Mouse (Mus musculus): ENCODE measurements around the gene Inpp5a. TPM values are rescaled to one million over a fixed set of nuclear protein-coding genes. Genes with fewer than 3 reads are reported as not detected.

The Inpp5a gene
- total RNA-seq, 2 experiments from 2014 or later, result 48.2 to 49.4 TPM

- intact Hi-C loops (cut with DNase I), result no loop called here
- DNase-seq (ENCODE audit: low spot score in 2 of 2), result no peak
Measured at GRCm38 (mm10) chr7:139550086-139550783, 161.3 kb downstream of the Inpp5a start.

GRCm38 (mm10) chr7:139551519-139551918 lies 162.6 kb downstream of the Inpp5a start:
- intact Hi-C loops (cut with DNase I), result no loop called here
- no peak for DNase-seq (ENCODE audit: low spot score in 2 of 2)

- DNase-seq (ENCODE audit: low spot score in 2 of 2), result no peak
- intact Hi-C loops (cut with DNase I), result no loop called here
Measured at GRCm38 (mm10) chr7:139556331-139556730, 167.4 kb downstream of the Inpp5a start.

- DNase-seq (ENCODE audit: low spot score in 2 of 2), result no peak
- intact Hi-C loops (cut with DNase I), result no loop called here
Measured at GRCm38 (mm10) chr7:139556746-139557526, 168.0 kb downstream of the Inpp5a start.

GRCm38 (mm10) chr7:139559659-139560058 lies 170.8 kb downstream of the Inpp5a start:
- intact Hi-C loops (cut with DNase I), result no loop called here
- DNase-seq (ENCODE audit: low spot score in 2 of 2), result no peak

- intact Hi-C loops (cut with DNase I), result no loop called here
- DNase-seq (ENCODE audit: low spot score in 2 of 2), result no peak
Measured at GRCm38 (mm10) chr7:139563425-139563824, 174.5 kb downstream of the Inpp5a start.

GRCm38 (mm10) chr7:139564161-139564560 lies 175.3 kb downstream of the Inpp5a start:
- DNase-seq (ENCODE audit: low spot score in 2 of 2), result no peak
- intact Hi-C loops (cut with DNase I), result no loop called here

GRCm38 (mm10) chr7:139565998-139566397 lies 177.1 kb downstream of the Inpp5a start:
- intact Hi-C loops (cut with DNase I), result no loop called here
- no peak for DNase-seq (ENCODE audit: low spot score in 2 of 2)

- intact Hi-C loops (cut with DNase I), result no loop called here
- DNase-seq (ENCODE audit: low spot score in 2 of 2), result no peak
Measured at GRCm38 (mm10) chr7:139566533-139566932, 177.6 kb downstream of the Inpp5a start.

GRCm38 (mm10) chr7:139570788-139571187 lies 181.9 kb downstream of the Inpp5a start:
- no peak for DNase-seq (ENCODE audit: low spot score in 2 of 2)
- intact Hi-C loops (cut with DNase I), result no loop called here

GRCm38 (mm10) chr7:139572665-139573064 lies 183.8 kb downstream of the Inpp5a start:
- DNase-seq (ENCODE audit: low spot score in 2 of 2), result no peak
- intact Hi-C loops (cut with DNase I), result no loop called here

GRCm38 (mm10) chr7:139576064-139576686 lies 187.3 kb downstream of the Inpp5a start:
- DNase-seq (ENCODE audit: low spot score in 2 of 2), result no peak
- intact Hi-C loops (cut with DNase I), result no loop called here

- DNase-seq (ENCODE audit: low spot score in 2 of 2), result no peak
- intact Hi-C loops (cut with DNase I), result no loop called here
Measured at GRCm38 (mm10) chr7:139579261-139579905, 190.5 kb downstream of the Inpp5a start.

GRCm38 (mm10) chr7:139580851-139581775 lies 192.2 kb downstream of the Inpp5a start:
- DNase-seq (ENCODE audit: low spot score in 2 of 2), result no peak
- intact Hi-C loops (cut with DNase I), result no loop called here

GRCm38 (mm10) chr7:139581801-139582571 lies 193.1 kb downstream of the Inpp5a start:
- intact Hi-C loops (cut with DNase I), result no loop called here
- no peak for DNase-seq (ENCODE audit: low spot score in 2 of 2)

- DNase-seq (ENCODE audit: low spot score in 2 of 2), result peak in 1 of 2 experiments; percentile 27
- intact Hi-C loops (cut with DNase I), result no loop called here
Measured at GRCm38 (mm10) chr7:139582595-139582994, 193.7 kb downstream of the Inpp5a start, which contains the start of gene Nkx6-2. Gene Nkx6-2 (minus strand): TSS chr7:139582797.

GRCm38 (mm10) chr7:139583094-139583737 lies 194.3 kb downstream of the Inpp5a start:
- DNase-seq (ENCODE audit: low spot score in 2 of 2), result no peak
- intact Hi-C loops (cut with DNase I), result no loop called here
